Mouse (Mus musculus) mature B cell (primary cell): Measurements from ENCODE around the gene Zc3h8.

ENCODE experiments used
- in situ Hi-C: fragments of 300-500 bp; cut with MboI; formaldehyde crosslinking; loops from 2 replicates; pipeline ENCODE4 v1.14.3; 2019

The Zc3h8 gene

DNA sequence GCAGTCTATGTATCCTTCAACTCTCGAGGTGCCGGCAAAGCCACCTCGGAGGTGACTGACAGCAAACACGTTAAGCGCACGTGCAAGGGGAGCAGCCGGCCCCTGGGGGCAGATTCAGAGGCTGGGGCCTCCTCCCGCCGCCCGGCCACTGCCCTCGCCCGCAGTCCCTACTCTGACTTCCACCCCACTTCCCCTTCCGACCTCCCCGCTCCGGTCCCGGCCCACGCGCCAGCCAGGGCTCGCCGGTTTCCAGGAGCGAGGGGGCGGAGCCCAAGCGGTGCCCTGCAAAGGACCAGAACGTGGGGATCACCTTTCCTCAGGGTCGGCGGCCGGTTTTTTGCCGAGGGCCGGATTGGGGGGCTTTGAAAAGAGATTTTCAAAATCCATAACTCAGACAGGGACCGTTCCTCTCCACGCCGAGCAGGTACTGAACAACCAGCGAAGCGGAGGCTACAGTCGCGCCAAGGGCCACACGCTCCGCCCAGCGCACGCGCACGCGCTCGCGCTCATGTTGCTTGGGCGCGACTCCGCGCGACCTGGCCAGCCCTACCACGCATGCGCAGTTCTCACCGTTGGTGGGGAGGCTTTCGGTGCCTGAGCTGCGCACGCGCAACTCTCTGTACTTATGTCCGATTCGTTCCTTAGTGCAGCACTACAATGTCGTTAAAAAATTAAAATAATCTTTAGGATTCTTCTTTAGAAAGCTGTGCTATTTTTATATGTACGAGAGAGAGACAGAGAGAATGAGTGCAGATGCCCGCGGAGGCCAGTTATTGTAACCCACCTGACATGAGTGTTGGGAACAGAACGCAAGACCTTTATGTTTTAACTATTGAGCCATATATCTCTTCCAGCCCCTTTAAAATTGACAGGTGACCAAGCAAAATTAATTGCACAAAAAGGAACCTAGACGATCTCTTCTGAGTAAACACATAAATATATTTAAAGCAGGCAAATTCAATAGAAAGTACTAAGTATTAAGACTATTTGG, at the start of gene Zc3h8:
TSS of gene Zc3h8 (minus strand) at position 540 of the 991 bp plus-strand sequence.
- in situ Hi-C loops = loop anchor here (10.0 to 25.0 kb wide), 2 partner anchors 111 to 318 kb away; no protein-coding TSS in a partner anchor

DNA sequence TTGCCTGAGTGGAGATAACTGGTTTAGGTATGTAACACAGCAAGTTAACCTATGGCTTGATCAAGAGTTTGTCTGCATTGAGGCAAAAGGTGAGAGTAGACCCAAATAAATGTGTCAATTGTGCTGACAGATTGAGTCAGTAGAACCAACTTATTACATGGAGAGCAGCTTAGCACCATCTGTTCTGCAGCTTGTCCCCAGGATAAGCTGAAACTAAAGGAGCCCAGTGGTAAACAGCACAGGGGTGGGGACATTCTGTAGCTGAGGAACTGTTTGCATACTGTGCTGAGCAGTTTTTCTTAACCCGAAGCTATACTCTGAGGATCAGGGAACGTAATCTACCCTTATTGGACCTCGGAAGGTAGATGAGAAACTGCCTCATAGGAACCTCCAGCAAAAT, 40.9 kb upstream of the Zc3h8 start:
- in situ Hi-C loops = no loop called here

DNA sequence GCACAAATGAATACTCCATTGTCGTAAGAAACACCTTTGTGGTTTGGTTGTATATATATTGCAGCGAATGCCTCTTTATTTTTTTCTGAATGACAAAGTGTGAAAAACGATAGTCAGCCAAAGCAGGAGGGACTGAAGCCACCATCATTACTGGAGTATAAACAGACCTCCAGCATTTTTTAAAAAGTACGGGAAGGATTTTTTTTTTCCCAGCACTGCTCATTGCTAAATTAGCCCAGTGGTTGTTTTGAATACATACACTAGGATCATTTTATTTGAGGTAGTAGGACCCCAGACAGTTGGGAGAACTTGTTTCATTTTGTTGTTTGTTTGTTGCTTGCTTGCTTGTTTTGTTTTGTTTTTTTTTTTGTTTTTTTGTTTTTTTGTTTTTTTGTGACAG, 31.7 kb upstream of the Zc3h8 start:
- in situ Hi-C loops = no loop called here

DNA sequence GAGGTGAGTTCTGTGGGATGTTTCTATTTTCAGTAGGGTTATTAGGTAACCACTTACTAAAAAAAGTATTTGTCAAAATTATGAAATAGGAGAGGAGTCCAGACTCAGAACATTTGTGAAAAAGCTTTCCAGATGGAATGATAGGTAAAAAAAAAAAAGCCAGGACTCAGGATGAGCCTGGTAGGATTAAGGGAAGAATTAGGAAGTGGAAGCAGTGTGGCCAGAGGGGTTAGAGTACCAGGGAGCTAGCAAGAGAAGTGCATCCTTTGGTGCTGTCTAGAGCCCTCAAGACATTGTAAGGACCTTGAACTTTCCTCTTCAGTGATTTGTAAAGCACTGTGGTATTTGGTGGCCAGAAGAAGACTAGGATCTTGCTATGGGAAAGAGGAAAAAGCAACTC, 28.4 kb upstream of the Zc3h8 start:
- in situ Hi-C loops = no loop called here

- in situ Hi-C loops = no loop called here
Observed at GRCm38 (mm10) chr2:128968475-128969083, 24.7 kb upstream of the Zc3h8 start.

- in situ Hi-C loops = no loop called here
Observed at GRCm38 (mm10) chr2:128967661-128968441, 24.0 kb upstream of the Zc3h8 start, which contains the start of gene Gm10762. Gm10762 (minus strand) TSS chr2:128967725.

DNA sequence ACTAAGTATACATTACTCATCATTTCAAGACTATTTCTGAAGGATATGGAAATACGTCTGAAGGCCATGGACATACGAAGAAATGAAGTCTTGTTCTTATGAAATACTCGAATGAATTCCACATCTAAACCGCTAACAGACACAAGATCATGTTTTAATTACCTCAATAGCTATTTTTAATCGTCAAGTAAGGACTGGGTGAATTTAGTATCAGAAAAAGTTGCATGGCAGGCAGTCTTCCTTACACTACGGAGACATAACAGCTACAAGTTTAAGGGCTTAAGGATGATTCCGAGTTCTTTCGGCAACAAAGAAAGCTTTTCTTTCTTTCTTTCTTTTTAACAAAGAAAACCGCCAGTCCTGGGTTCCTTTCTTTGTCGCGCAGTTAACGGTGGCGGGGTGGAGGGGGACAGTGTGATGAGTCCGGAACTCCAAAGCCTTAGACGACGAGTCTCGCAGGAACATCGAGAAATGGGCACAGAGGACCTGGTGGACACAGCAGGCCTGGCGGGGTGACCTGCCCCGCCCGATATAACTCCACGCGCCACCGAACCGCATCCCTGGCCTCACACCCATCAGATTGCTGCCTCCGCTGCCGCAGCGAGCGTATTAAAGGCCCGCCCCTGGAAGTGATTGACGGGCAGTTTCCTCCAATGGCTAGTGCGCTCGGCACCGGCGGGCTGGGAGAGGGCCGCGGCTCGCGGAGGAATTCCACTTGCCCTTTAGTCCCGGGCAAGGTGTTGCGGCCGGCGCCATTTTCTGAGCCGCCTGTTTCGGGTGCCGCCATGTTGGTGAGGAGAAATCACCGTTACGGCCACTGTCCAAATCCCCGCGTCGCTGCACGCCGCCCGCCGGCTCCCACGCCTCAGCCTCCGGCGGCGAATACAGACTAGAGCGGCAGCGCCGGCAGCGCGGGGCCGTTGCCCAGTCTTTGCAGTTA, 23.0 kb upstream of the Zc3h8 start, which contains the start of gene Zc3h6:
TSS of gene Zc3h6 (plus strand) at position 762 of the 940 bp plus-strand sequence.
- in situ Hi-C loops = no loop called here

GRCm38 (mm10) chr2:128966236-128966635, 22.4 kb upstream of the Zc3h8 start:
- in situ Hi-C loops = no loop called here

GRCm38 (mm10) chr2:128965505-128966105, 21.7 kb upstream of the Zc3h8 start:
- in situ Hi-C loops = no loop called here

DNA sequence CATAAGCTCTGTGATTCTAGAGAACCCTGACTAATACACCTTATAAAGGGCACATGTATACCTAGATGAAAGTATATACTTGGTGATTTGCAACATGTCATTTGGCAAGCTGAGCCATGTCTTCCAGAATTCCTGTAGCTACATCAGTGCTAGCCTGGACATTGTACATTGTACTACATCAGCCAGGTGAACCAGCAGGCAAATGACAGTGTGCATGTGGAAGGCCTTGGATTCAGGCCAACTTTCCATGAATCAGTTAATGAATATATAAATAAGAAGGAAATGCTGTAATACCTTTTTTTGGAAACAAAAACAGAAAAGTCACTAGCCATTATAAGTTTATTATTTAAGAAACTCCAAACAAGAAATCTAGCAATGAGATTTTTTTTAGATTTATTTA, 10.3 kb upstream of the Zc3h8 start:
- in situ Hi-C loops = no loop called here

GRCm38 (mm10) chr2:128947962-128948588, 4.2 kb upstream of the Zc3h8 start:
- in situ Hi-C loops = loop anchor here (10.0 to 25.0 kb wide), 2 partner anchors 107 to 314 kb away; no protein-coding TSS in a partner anchor

DNA sequence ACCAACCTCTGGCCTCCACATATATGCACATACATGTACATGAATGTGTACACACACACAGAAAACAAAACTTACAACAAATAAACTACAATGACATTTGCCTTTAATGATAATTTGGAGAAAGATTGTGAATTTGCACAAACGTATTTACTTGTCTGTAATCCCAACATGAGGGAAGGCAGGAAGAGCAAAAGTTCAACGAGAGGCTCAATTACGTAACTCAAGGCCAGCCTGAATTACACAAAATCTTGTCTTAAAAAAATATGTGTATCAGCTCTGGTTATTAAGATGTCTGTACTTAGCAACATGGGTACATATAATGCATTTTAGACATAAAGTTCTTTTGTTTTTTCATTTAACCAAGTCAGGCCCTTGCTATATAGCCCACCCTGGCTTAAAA, 7.6 kb downstream of the Zc3h8 start:
- in situ Hi-C loops = loop anchor here (25.0 kb wide), 1 partner anchor 326 kb away; no protein-coding TSS in a partner anchor

DNA sequence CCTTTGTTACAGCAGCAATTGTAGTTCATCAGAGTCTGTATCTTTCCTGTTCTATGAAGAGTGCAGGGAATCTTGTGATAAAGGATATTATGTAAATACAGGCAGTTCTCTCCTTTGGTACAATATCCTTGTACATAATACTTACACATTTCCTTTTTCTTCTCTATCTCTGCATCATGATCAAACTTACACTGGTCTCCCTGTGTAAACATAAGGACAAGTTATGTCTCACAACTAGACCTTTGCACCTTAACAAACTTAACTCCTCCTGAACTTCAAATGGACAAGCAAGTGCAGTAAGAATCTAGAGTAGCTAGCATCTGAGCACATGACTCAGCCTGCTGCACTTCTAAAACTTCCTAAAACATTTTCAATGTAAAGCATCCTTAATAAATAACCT, 13.2 kb downstream of the Zc3h8 start:
- in situ Hi-C loops = loop anchor here (25.0 kb wide), 1 partner anchor 332 kb away; no protein-coding TSS in a partner anchor

DNA sequence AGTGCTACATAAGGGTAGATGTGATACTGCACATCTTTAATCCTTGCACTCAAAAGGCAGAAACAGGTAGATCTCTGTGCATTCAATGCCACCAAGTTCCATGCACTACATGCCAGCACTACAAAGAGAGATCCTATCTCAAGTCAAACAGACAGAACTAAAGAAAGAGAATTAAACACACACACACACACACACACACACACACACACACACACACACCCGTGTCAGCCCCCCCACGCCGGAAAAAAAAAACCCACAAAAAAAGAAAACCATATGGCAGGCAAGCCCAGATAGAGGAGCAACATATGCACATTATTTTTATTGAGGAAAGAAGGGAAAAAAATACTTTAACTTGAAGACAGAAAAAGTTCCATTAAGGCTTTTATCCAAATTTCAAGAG, 15.4 kb downstream of the Zc3h8 start:
- in situ Hi-C loops = loop anchor here (25.0 kb wide), 1 partner anchor 334 kb away; no protein-coding TSS in a partner anchor

DNA sequence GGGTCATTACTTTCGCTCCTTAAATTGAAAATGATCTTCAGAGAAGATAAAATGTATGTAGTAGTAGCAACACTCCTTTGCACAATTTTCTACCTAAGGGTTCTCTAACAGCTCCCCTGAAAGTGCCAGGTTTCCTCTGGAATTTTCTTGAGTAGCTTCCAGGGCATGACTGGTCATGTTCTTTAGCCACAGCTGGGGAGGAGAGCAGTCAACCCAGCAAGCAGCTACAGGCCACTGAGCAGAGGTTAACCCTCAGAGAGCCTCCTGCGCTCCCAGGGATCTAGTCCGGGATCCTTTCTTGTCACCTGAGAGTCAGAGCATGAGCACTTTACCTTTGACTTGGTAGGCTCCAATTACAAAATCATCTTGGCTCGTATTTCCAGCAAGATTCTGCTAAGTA, 19.1 kb downstream of the Zc3h8 start:
- in situ Hi-C loops = loop anchor here (25.0 kb wide), 1 partner anchor 338 kb away; no protein-coding TSS in a partner anchor

GRCm38 (mm10) chr2:128916528-128916927, 27.3 kb downstream of the Zc3h8 start:
- in situ Hi-C loops = no loop called here

DNA sequence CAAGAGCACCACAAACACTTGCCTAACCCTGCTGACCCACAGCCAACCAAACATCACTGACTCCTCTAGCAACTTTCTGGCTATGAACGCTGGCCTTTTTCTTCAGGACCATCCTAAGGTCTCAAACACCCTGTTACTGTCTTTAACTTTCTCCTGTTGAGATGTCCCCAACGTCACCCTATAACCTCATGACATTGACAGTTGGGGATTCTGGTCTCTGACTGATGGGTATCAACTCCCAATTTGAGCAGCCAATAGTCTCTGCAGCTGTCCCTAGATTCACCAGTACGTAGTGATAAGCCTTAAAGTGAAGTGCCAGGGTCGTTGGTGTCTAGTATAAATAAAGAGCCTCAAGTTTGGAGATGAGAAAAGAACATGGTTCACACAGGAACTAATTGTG, 28.9 kb downstream of the Zc3h8 start:
- in situ Hi-C loops = no loop called here

DNA sequence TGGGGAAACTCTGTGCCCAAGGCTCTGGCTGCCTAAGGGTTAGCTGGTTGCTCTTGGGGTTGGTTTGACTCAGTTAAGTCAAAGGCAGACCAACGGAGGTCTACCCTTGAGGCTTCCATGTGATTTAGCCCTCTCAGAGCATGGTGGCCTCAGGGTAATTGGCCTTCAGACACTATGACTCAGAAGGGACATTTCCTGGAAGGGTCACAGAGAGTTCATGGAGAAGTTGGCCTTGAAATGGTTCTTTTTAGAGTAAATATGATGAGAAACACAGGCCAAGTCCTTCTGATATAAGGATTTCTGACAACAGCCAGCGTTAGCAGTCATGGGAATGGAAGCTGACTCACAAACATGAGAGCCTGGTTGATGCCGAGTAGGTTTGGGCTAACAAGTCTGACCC, 40.2 kb downstream of the Zc3h8 start:
- in situ Hi-C loops = no loop called here

- in situ Hi-C loops = no loop called here
Observed at GRCm38 (mm10) chr2:128902843-128903242, 41.0 kb downstream of the Zc3h8 start.
